Mouse (Mus musculus) liver, adult 2 months (tissue): ENCODE results near the gene Mfsd8. TPM values are rescaled to one million over a fixed set of nuclear protein-coding genes. Genes with fewer than 3 reads are reported as not detected.
A peak's percentile ranks its signal among the peaks of the same experiment; 100 is the strongest.

Source experiments
- DNase-seq: peaks from one replicate; pipeline ENCODE4 v3.0.0-alpha.2; 2011; ENCODE audit warnings: low read depth, low spot score; ENCODE audit errors: extremely low read depth
- H3K27ac ChIP-seq: fragments of 200-500 bp; replicated peaks from 2 replicates; pipeline ENCODE4 v1.5.1; 2012; ENCODE audit warnings: low read depth, mild to moderate bottlenecking, control low read depth, inconsistent platforms, low read length; ENCODE audit not compliant: insufficient read depth
- H3K27me3 ChIP-seq: fragments of 200-500 bp; 2 replicates; pipeline ENCODE4 v1.6.1; 2012; ENCODE audit warnings: mild to moderate bottlenecking, moderate library complexity, low read length, inconsistent platforms; ENCODE audit not compliant: control insufficient read depth, insufficient read depth
- H3K36me3 ChIP-seq: fragments of 200-500 bp; 2 replicates; pipeline ENCODE4 v1.6.1; 2012; ENCODE audit warnings: low read length, inconsistent platforms; ENCODE audit not compliant: control insufficient read depth, insufficient read depth
- H3K4me1 ChIP-seq: fragments of 200-500 bp; 2 replicates; pipeline ENCODE4 v1.6.1; 2011; ENCODE audit warnings: low read length; ENCODE audit not compliant: control insufficient read depth, insufficient read depth
- H3K4me3 ChIP-seq: fragments of 200-500 bp; 2 replicates; pipeline ENCODE4 v1.5.1; 2011; ENCODE audit warnings: low read depth, mild to moderate bottlenecking, control low read depth, low read length, moderate library complexity; ENCODE audit not compliant: insufficient read depth
- H3K79me2 ChIP-seq: fragments of 200-500 bp; 2 replicates; pipeline ENCODE4 v1.6.1; 2012; ENCODE audit warnings: inconsistent platforms, mild to moderate bottlenecking, low read length, moderate library complexity; ENCODE audit not compliant: control insufficient read depth, insufficient read depth
- H3K9ac ChIP-seq: fragments of 200-500 bp; 2 replicates; pipeline ENCODE4 v1.6.1; 2012; ENCODE audit warnings: low read depth, mild to moderate bottlenecking, control low read depth, inconsistent platforms, low read length
- CTCF ChIP-seq: fragments of 200-500 bp; IDR thresholded peaks from 2 replicates; pipeline ENCODE4 v1.5.1; 2011; ENCODE audit warnings: low read depth, low read length, control low read depth
- POLR2A ChIP-seq: fragments of 200-500 bp; IDR thresholded peaks from 2 replicates; pipeline ENCODE4 v1.6.1; 2011; ENCODE audit warnings: low read length, control low read depth; ENCODE audit not compliant: insufficient read depth; ENCODE audit errors: extremely low read depth
- WGBS: fragments of 180-500 bp; shearing (Covaris S2); methylation state at CpG from one replicate; pipeline ENCODE4 v1.1.7; 2018; 5-methylcytosine and 5-hydroxymethylcytosine counted together
- polyA plus RNA-seq: library from polyadenylated mRNA; depleted of rRNA; stranded (reverse); fragments of >200 nt; gene quantifications from 2 replicates; pipeline ENCODE4 v1.2.3, GENCODE M21; 2012; rRNA removed
- total RNA-seq: library from RNA; depleted of rRNA; stranded (reverse); fragments of >200 nt; gene quantifications from 2 replicates; pipeline ENCODE4 v1.2.3, GENCODE M21; 2014; rRNA removed

The Mfsd8 gene
- total and polyA plus RNA-seq, 2 experiments: 3.5 to 10.4 TPM

- TF ChIP-seq CTCF (peak; percentile 66), POLR2A (no peak)
- no peaks in the 10 kb centered on the region for H3K79me2 ChIP-seq
- H3K27ac ChIP-seq: no peak overlapping the region
- H3K9ac ChIP-seq: no peak overlapping the region
- no peaks in the 10 kb centered on the region for H3K27me3 ChIP-seq
- no peaks in the 10 kb centered on the region for H3K4me1 ChIP-seq
- no peak overlapping the region for H3K4me3 ChIP-seq
- 42% methylated on average over 7 of the region's 7 CpGs for WGBS
- peak; percentile 57 for DNase-seq
- H3K36me3 ChIP-seq: no peaks in the 10 kb centered on the region
Observed at GRCm38 (mm10) chr3:40798500-40798899, 48.2 kb downstream of the Mfsd8 start.

DNA sequence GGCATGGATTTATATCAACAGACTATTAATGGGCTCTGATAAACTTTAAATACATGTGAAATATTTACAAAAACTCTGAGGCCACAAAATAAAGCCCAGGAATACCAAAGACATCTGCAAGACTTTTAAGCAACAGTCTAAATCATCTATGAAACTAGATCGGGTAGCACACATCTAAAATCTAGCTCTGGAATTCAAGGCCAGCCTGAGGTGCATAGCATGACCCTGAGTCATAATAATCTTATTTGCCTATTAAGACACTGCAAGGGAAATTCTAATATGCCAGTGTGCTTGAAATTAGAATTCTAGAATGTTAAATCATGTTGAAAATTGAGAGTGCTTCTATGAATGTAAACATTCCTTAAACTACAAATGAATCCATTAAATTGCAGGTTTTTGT, 48.6 kb downstream of the Mfsd8 start:
- Histone ChIP-seq H3K27me3 (no peaks in the 10 kb centered on the region), H3K36me3 (no peaks in the 10 kb centered on the region), H3K9ac (no peak overlapping the region), H3K4me3 (no peak overlapping the region), H3K79me2 (no peaks in the 10 kb centered on the region), H3K4me1 (no peaks in the 10 kb centered on the region), H3K27ac (no peak overlapping the region)
- no peak for TF ChIP-seq POLR2A
- TF ChIP-seq CTCF: no peak
- WGBS: 71% methylated on average over 1 of the region's 1 CpGs
- DNase-seq: no peak

- Histone ChIP-seq H3K27ac (no peak overlapping the region), H3K36me3 (peaks cover 8% of the 10 kb centered on the region; the same call in 1 of the 2 replicates), H3K79me2 (no peaks in the 10 kb centered on the region), H3K4me3 (no peak overlapping the region), H3K27me3 (no peaks in the 10 kb centered on the region), H3K9ac (no peak overlapping the region), H3K4me1 (no peaks in the 10 kb centered on the region)
- TF ChIP-seq CTCF (no peak), POLR2A (no peak)
- DNase-seq: no peak
- 86% methylated on average over 2 of the region's 2 CpGs for WGBS
Observed at GRCm38 (mm10) chr3:40793783-40794182, 52.9 kb downstream of the Mfsd8 start.

Other genes with a start within 250 kb of the Mfsd8 start
- gene Slc25a31, start 138.0 kb downstream of the Mfsd8 start, total RNA-seq: 0.07 TPM in 1 of 2 replicates, not detected in the other
- gene Slc25a31, start 138.0 kb downstream of the Mfsd8 start, polyA plus RNA-seq: 0.07 TPM in 1 of 2 replicates, not detected in the other
- 10.3 and 10.5 TPM in 2 replicates for gene Hspa4l, start 102.4 kb downstream of the Mfsd8 start, total RNA-seq
- 6.9 and 7.1 TPM in 2 replicates for gene Hspa4l, start 102.4 kb downstream of the Mfsd8 start, polyA plus RNA-seq
- 1.2 and 1.6 TPM in 2 replicates for gene Plk4, start 46.9 kb downstream of the Mfsd8 start, total RNA-seq
- 0.17 and 0.57 TPM in 2 replicates for gene Plk4, start 46.9 kb downstream of the Mfsd8 start, polyA plus RNA-seq
- gene Abhd18, start 84 bp upstream of the Mfsd8 start, total RNA-seq: 23.6 and 29.4 TPM in 2 replicates
- 4.8 and 6.8 TPM in 2 replicates for gene Abhd18, start 84 bp upstream of the Mfsd8 start, polyA plus RNA-seq
- not detected in 2 replicates for gene 1700034I23Rik, start 55.7 kb upstream of the Mfsd8 start, total RNA-seq
- gene 1700034I23Rik, start 55.7 kb upstream of the Mfsd8 start, polyA plus RNA-seq: not detected in 2 replicates
- gene Larp1b, start 102.9 kb upstream of the Mfsd8 start, total RNA-seq: 72.3 and 81.2 TPM in 2 replicates
- 20.3 and 24.3 TPM in 2 replicates for gene Larp1b, start 102.9 kb upstream of the Mfsd8 start, polyA plus RNA-seq
- gene Pgrmc2, start 236.2 kb upstream of the Mfsd8 start, total RNA-seq: 18.3 and 21.2 TPM in 2 replicates
- 19.9 and 24.5 TPM in 2 replicates for gene Pgrmc2, start 236.2 kb upstream of the Mfsd8 start, polyA plus RNA-seq